Mouse (Mus musculus) neural tube, embryonic 11.5 days (tissue): Measurements from ENCODE around the gene Psmc3. TPM values are rescaled to one million over a fixed set of nuclear protein-coding genes. Genes with fewer than 3 reads are reported as not detected.
A peak's percentile ranks its signal among the peaks of the same experiment; 100 is the strongest.

Source experiments
- ATAC-seq: fragments of 200-750 bp; cut with Nextera tagmentation; 2 replicates; pipeline ENCODE4 v1.8.0; 2017; ENCODE audit warnings: moderate number of reproducible peaks, mild to moderate bottlenecking, moderate TSS enrichment, moderate library complexity; ENCODE audit not compliant: insufficient read depth, low FRiP score, low TSS enrichment
- DNase-seq: peaks from one replicate; pipeline ENCODE4 v3.0.0-alpha.2; 2015; ENCODE audit warnings: low spot score
- H3K27ac ChIP-seq: fragments of 300-500 bp; sonication (generic); 2 replicates; pipeline ENCODE4 v1.5.1; 2014; ENCODE audit warnings: low read depth, mild to moderate bottlenecking, low read length
- H3K27me3 ChIP-seq: fragments of 300-500 bp; sonication (generic); 2 replicates; pipeline ENCODE4 v1.6.1; 2014; ENCODE audit warnings: mild to moderate bottlenecking, low read length, mixed read lengths; ENCODE audit not compliant: control insufficient read depth, insufficient read depth
- H3K36me3 ChIP-seq: fragments of 300-500 bp; sonication (generic); 2 replicates; pipeline ENCODE4 v1.6.1; 2014; ENCODE audit warnings: mild to moderate bottlenecking, low read length, moderate library complexity, mixed read lengths; ENCODE audit not compliant: control insufficient read depth, insufficient read depth
- H3K4me1 ChIP-seq: fragments of 300-500 bp; sonication (generic); 2 replicates; pipeline ENCODE4 v1.6.1; 2014; ENCODE audit warnings: low read length, mixed read lengths; ENCODE audit not compliant: control insufficient read depth, insufficient read depth
- H3K4me2 ChIP-seq: fragments of 300-500 bp; sonication (generic); 2 replicates; pipeline ENCODE4 v1.6.1; 2014; ENCODE audit warnings: low read depth, mild to moderate bottlenecking, moderate library complexity
- H3K4me3 ChIP-seq: fragments of 300-500 bp; sonication (generic); 2 replicates; pipeline ENCODE4 v1.5.1; 2014; ENCODE audit warnings: low read depth, low read length
- H3K9ac ChIP-seq: fragments of 300-500 bp; sonication (generic); 2 replicates; pipeline ENCODE4 v1.6.1; 2014; ENCODE audit warnings: mild to moderate bottlenecking, low read length
- H3K9me3 ChIP-seq: fragments of 300-500 bp; sonication (generic); 2 replicates; pipeline ENCODE4 v1.6.1; 2016; ENCODE audit warnings: low read length; ENCODE audit not compliant: control insufficient read depth
- WGBS: fragments of 180-500 bp; shearing (Covaris S2); extraction: QIAGEN DNeasy Blood & Tissue Kit; methylation state at CpG from one replicate; pipeline ENCODE4 v1.1.7; 2014; 5-methylcytosine and 5-hydroxymethylcytosine counted together
- polyA plus RNA-seq: library from polyadenylated mRNA; unstranded; fragments of >200 nt; fragmentation: Nextera tagmentation; extraction: Ambion mirVana; gene quantifications from 2 replicates; pipeline ENCODE4 v1.2.1, GENCODE M21; 2014

Gene Psmc3
- polyA plus RNA-seq, 1 experiment from 2014 or later = 387 TPM

GRCm38 (mm10) chr2:91090827-91091226 is 37.0 kb downstream of the Psmc3 start:
- ATAC-seq (no peak), DNase-seq (no peak)
- 79% methylated on average over 6 of the region's 6 CpGs for WGBS
- Histone ChIP-seq H3K4me3 (no peak overlapping the region), H3K9ac (no peak overlapping the region), H3K4me2 (no peak overlapping the region), H3K36me3 (no peaks in the 10 kb centered on the region), H3K4me1 (no peaks in the 10 kb centered on the region), H3K27me3 (no peaks in the 10 kb centered on the region), H3K9me3 (no peaks in the 10 kb centered on the region), H3K27ac (no peak overlapping the region)

GRCm38 (mm10) chr2:91096524-91096923 is 42.7 kb downstream of the Psmc3 start:
- no peak for ATAC-seq

DNA sequence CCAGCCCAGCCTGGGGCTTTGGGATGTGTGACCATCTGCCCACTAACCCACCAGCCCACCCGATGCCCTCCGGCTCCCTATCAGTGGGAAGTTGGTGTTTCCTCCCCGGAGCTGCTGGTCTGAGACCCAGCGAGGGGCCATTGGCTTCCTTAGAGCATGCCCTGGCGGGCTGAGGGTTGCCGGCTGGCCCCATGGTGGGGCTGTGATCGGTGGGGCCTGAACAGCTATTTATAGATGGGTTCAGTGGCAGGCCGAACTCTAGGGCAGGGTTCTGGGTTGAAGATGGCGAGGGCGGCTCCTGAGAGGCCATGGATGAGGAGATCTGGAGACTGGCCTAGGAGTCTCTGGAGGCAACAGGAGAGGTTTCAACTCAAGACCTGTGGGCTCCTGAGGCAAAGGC is 43.2 kb downstream of the Psmc3 start:
- no peak overlapping the region for H3K9ac ChIP-seq
- no peak overlapping the region for H3K27ac ChIP-seq
- 91% methylated on average over 10 of the region's 10 CpGs for WGBS

More at GRCm38 (mm10) chr2:91096524-91096923, 42.7 kb downstream of the Psmc3 start:
- H3K4me3 ChIP-seq = no peak overlapping the region
- H3K27me3 ChIP-seq = no peaks in the 10 kb centered on the region
- no peaks in the 10 kb centered on the region for H3K9me3 ChIP-seq
- no peak overlapping the region for H3K27ac ChIP-seq
- no peak overlapping the region for H3K9ac ChIP-seq
- H3K36me3 ChIP-seq = no peaks in the 10 kb centered on the region
- H3K4me2 ChIP-seq = no peak overlapping the region
- no peaks in the 10 kb centered on the region for H3K4me1 ChIP-seq
- WGBS = 71% methylated on average over 14 of the region's 14 CpGs
- no peak for DNase-seq

DNA sequence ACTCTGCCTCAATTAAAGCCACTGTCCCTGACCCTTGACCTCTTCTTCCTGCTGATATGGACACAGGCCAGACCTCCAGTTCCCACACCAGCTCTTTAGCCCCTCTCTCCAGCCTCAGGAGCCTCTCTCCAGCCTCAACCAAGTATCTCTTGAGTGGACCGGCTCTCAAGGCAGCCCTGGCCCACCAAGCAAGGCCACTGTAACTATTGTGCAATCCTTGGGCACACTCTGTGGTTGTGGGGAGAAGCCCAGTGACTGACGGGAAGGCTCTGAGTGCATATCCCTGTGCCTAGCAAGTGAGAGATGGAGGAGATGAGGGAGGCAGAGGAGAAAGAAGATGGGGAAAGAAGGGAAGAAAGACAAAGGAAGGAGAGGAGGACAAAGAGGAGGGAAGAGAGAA is 44.3 kb downstream of the Psmc3 start:
- H3K4me1 ChIP-seq = no peaks in the 10 kb centered on the region
- no peaks in the 10 kb centered on the region for H3K9me3 ChIP-seq
- H3K27ac ChIP-seq = no peak overlapping the region
- H3K9ac ChIP-seq = no peak overlapping the region
- H3K27me3 ChIP-seq = no peaks in the 10 kb centered on the region
- H3K4me2 ChIP-seq = no peak overlapping the region
- H3K4me3 ChIP-seq = no peak overlapping the region
- 89% methylated on average over 2 of the region's 2 CpGs for WGBS
- no peaks in the 10 kb centered on the region for H3K36me3 ChIP-seq
- no peak for ATAC-seq
- no peak for DNase-seq

More for the DNA sequence above, 43.2 kb downstream of the Psmc3 start:
- no peaks in the 10 kb centered on the region for H3K4me1 ChIP-seq
- no peaks in the 10 kb centered on the region for H3K27me3 ChIP-seq
- no peak overlapping the region for H3K4me3 ChIP-seq
- H3K36me3 ChIP-seq = no peaks in the 10 kb centered on the region
- DNase-seq (no peak), ATAC-seq (no peak)
- H3K4me2 ChIP-seq = no peak overlapping the region
- H3K9me3 ChIP-seq = no peaks in the 10 kb centered on the region

- Histone ChIP-seq H3K4me2 (no peak overlapping the region), H3K9ac (peak overlapping the region; percentile 8; the same call in 1 of the 2 replicates), H3K4me3 (no peak overlapping the region), H3K27me3 (no peaks in the 10 kb centered on the region), H3K36me3 (no peaks in the 10 kb centered on the region), H3K4me1 (no peaks in the 10 kb centered on the region), H3K9me3 (no peaks in the 10 kb centered on the region), H3K27ac (no peak overlapping the region)
- ATAC-seq (peak; percentile 74), DNase-seq (peak; percentile 90)
- WGBS = 21% methylated on average over 7 of the region's 7 CpGs
Measured at GRCm38 (mm10) chr2:91101124-91101740, 47.4 kb downstream of the Psmc3 start.

DNA sequence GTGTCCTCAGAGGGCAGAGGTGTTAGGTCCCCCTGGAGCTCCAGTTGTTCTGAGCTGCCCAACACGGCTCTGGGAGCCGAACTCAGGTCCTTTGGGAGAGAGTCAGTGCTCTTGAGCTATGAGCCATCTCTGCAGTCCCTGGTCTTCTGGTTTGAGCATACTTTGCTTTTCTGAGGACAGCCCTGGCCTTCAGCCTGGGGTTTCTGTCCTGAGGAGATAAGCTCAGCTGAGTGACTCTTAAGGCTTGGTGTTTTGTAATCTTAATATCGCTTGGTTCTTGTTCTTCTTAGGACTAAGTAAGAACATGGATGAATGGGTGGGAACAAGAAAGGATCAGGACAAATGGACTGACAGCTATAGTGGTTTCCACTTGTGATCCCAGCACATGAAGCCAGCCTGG is 54.3 kb downstream of the Psmc3 start:
- ATAC-seq = no peak
- Histone ChIP-seq H3K27ac (no peak overlapping the region), H3K9ac (no peak overlapping the region), H3K36me3 (no peaks in the 10 kb centered on the region), H3K4me3 (no peak overlapping the region), H3K27me3 (no peaks in the 10 kb centered on the region), H3K4me2 (no peak overlapping the region), H3K4me1 (no peaks in the 10 kb centered on the region), H3K9me3 (no peaks in the 10 kb centered on the region)
- 83% methylated on average over 3 of the region's 3 CpGs for WGBS
- no peak for DNase-seq

DNA sequence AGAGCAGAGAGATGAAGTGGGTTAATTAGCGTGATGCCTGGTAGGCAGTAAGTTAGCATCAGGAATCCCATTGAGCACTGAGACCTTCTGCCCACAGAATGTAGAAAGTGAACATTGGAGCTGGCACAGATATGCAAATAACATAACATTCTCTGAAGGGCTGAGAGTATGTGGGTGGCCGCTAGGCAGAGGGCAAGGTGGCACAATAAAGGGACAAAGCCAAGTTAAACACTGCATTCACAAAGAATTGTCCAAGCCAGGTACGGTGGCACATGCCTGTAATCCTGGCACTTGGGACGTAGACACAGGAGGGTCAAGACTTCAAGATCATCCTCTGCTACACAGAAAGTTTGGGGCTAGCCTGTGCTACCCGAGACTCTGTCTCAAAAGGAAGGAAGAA is 55.4 kb downstream of the Psmc3 start:
- H3K4me3 ChIP-seq = no peak overlapping the region
- H3K36me3 ChIP-seq = no peaks in the 10 kb centered on the region
- no peak for DNase-seq
- H3K9ac ChIP-seq = no peak overlapping the region
- H3K4me1 ChIP-seq = no peaks in the 10 kb centered on the region
- H3K27ac ChIP-seq = no peak overlapping the region
- H3K4me2 ChIP-seq = no peak overlapping the region
- no peak for ATAC-seq
- H3K9me3 ChIP-seq = no peaks in the 10 kb centered on the region
- H3K27me3 ChIP-seq = no peaks in the 10 kb centered on the region
- 85% methylated on average over 5 of the region's 5 CpGs for WGBS

- no peak overlapping the region for H3K4me3 ChIP-seq
- H3K27me3 ChIP-seq = no peaks in the 10 kb centered on the region
- no peak overlapping the region for H3K4me2 ChIP-seq
- H3K9ac ChIP-seq = no peak overlapping the region
- no peaks in the 10 kb centered on the region for H3K9me3 ChIP-seq
- WGBS = 89% methylated on average over 5 of the region's 5 CpGs
- no peak for ATAC-seq
- H3K27ac ChIP-seq = no peak overlapping the region
- no peak for DNase-seq
- H3K4me1 ChIP-seq = no peaks in the 10 kb centered on the region
- H3K36me3 ChIP-seq = no peaks in the 10 kb centered on the region
Measured at GRCm38 (mm10) chr2:91109807-91110385, 56.1 kb downstream of the Psmc3 start.

GRCm38 (mm10) chr2:91110429-91110828 is 56.6 kb downstream of the Psmc3 start:
- no peaks in the 10 kb centered on the region for H3K36me3 ChIP-seq
- H3K27ac ChIP-seq = no peak overlapping the region
- no peak overlapping the region for H3K4me2 ChIP-seq
- H3K4me1 ChIP-seq = no peaks in the 10 kb centered on the region
- no peak overlapping the region for H3K9ac ChIP-seq
- ATAC-seq (no peak), DNase-seq (no peak)
- H3K27me3 ChIP-seq = no peaks in the 10 kb centered on the region
- 77% methylated on average over 6 of the region's 6 CpGs for WGBS
- no peaks in the 10 kb centered on the region for H3K9me3 ChIP-seq
- no peak overlapping the region for H3K4me3 ChIP-seq
